Mouse (Mus musculus) embryonic fibroblast, embryonic 13.5 days (primary cell): ENCODE measurements around the gene Nfkb2.

Experiments used
- CTCF ChIP-seq: IDR thresholded peaks from 2 replicates; pipeline ENCODE4 v1.5.1; 2011; ENCODE audit warnings: mild to moderate bottlenecking, control low read depth, low read length, moderate library complexity, borderline replicate concordance; ENCODE audit not compliant: insufficient read depth
- POLR2A ChIP-seq: IDR thresholded peaks from 2 replicates; pipeline ENCODE4 v1.6.1; 2011; ENCODE audit warnings: low read depth, mild to moderate bottlenecking, control low read depth, low read length, moderate library complexity

GRCm38 (mm10) chr19:46349550-46349949 lies 45.4 kb downstream of the Nfkb2 start:
- TF ChIP-seq CTCF (no peak), POLR2A (no peak)
